9 mouse cellular contexts compared by ENCODE assay signal in genomic region chr13:93612660-93613607, GRCm38 (mm10). TPM values are rescaled to one million over a fixed set of nuclear protein-coding genes. Genes with fewer than 3 reads are reported as not detected.
DNase-seq lines count a peak whose midpoint lies in the region; ATAC-seq and TF ChIP-seq lines count a peak whose summit lies in the region.
"Had no signal": no experiment of that assay in that cellular context is flagged by ENCODE, and none has a peak within 500 bp of the region (broad histone marks: within the 10 kb centered on the region; RNA-seq: fewer than 3 reads in every experiment).

No protein-coding gene starts in this region.

- H3K4me3 ChIP-seq in cerebellum, adult 2 months (replicated peaks; ENCODE audit: insufficient read depth, low read depth, low read length), result no peak overlapping the region
- H3K4me3 ChIP-seq in lung, postnatal 0 days (ENCODE audit: low read depth, low read length), result no peak overlapping the region
- H3K4me3 ChIP-seq: myocyte had no signal

- peak; percentile 85 for DNase-seq in NIH3T3 (ENCODE audit: low read depth)
- DNase-seq in cerebellum, adult 2 months, result peak; percentile 75 to 82
- peak; percentile 82 for DNase-seq in forelimb bud, embryonic 11.5 days (ENCODE audit: low read depth, low spot score)
- peak; percentile 67 to 84 for DNase-seq in layer of hippocampus, adult 8-10 months (ENCODE audit: low spot score in 2 of 2)
- peak; percentile 73 for DNase-seq in lung, postnatal 0 days (ENCODE audit: low spot score)
- DNase-seq in retina, postnatal 1 day, result peak; percentile 74
- peak; percentile 30 for DNase-seq in urinary bladder, adult 2 months (ENCODE audit: low spot score)

- no peak overlapping the region for H3K27ac ChIP-seq in cerebellum, adult 2 months (ENCODE audit: insufficient read depth, low read length)
- no peak overlapping the region for H3K27ac ChIP-seq in lung, postnatal 0 days (ENCODE audit: low read length)

- no peak overlapping the region for H3K4me2 ChIP-seq in lung, postnatal 0 days (replicated peaks; ENCODE audit: low read depth, low read length)

- no peaks in the 10 kb centered on the region for H3K36me3 ChIP-seq in lung, postnatal 0 days (ENCODE audit: insufficient read depth, low read length)

- no peaks in the 10 kb centered on the region for H3K9me3 ChIP-seq in lung, postnatal 0 days (ENCODE audit: low read length)

- no peak overlapping the region for H3K9ac ChIP-seq in lung, postnatal 0 days (replicated peaks; ENCODE audit: low read depth)

- H3K27me3 ChIP-seq in cerebellum, adult 2 months (ENCODE audit: control insufficient read depth, insufficient read depth, low read length), result no peaks in the 10 kb centered on the region
- H3K27me3 ChIP-seq in lung, postnatal 0 days (replicated peaks; ENCODE audit: insufficient read depth, low read length), result no peaks in the 10 kb centered on the region

- no peak for TF ChIP-seq EP300 in lung, postnatal 0 days (IDR thresholded peaks at IDR 0.05)

- peak; percentile 88 for TF ChIP-seq CTCF in cerebellum, adult 2 months (IDR thresholded peaks at IDR 0.05; ENCODE audit: borderline replicate concordance, insufficient read depth, low read depth, low read length)
- peak; percentile 88 for TF ChIP-seq CTCF in lung, postnatal 0 days (IDR thresholded peaks at IDR 0.05)

- TF ChIP-seq POLR2A in cerebellum, adult 2 months (IDR thresholded peaks at IDR 0.05; ENCODE audit: borderline replicate concordance, insufficient read depth, low read length), result no peak

- WGBS in cerebellum, adult 2 months, result 24% methylated on average over 19 of the region's 19 CpGs
- 43% methylated on average over 19 of the region's 19 CpGs for WGBS in lung, postnatal 0 days

- no peaks in the 10 kb centered on the region for H3K4me1 ChIP-seq in cerebellum, adult 2 months (ENCODE audit: control insufficient read depth, insufficient read depth, low read length)
- no peaks in the 10 kb centered on the region for H3K4me1 ChIP-seq in lung, postnatal 0 days (ENCODE audit: insufficient read depth, low read depth, low read length)

- peak; percentile 45 to 69; a peak in 3 of 4 replicates for ATAC-seq in hematopoietic stem cell, adult 5-6 weeks (replicated peaks in 1 of 2; ENCODE audit: insufficient read depth in 1 of 2, low FRiP score in 2 of 2, low TSS enrichment in 1 of 2, low read depth in 1 of 2, poor library complexity in 2 of 2, severe bottlenecking in 2 of 2)
- ATAC-seq in lung, postnatal 0 days, result peak; percentile 61

RNA-seq across cellular contexts. Expression of gene Bhmt, which starts 24.8 kb away (rescaled TPM):
- polyA plus RNA-seq in cerebellum, adult 2 months (2012; rRNA removed), result 0.16 TPM in 1 of 2 replicates, not detected in the other
- not detected in 2 replicates for total RNA-seq in hematopoietic stem cell, adult 5-6 weeks (2017)
- total RNA-seq in layer of hippocampus, adult 8-10 months (2022), result not detected
- polyA plus RNA-seq in lung, postnatal 0 days (2015; fragmentation: Nextera tagmentation; extraction: Ambion mirVana), result 0.15 and 0.18 TPM in 2 replicates
- 0.18 and 0.19 TPM in 2 replicates for polyA plus RNA-seq in urinary bladder, adult 2 months (2012; rRNA removed)
- polyA plus RNA-seq: myocyte had no signal

Comparison
In these comparisons a context has a peak if more than half of its experiments do, and no peak if none do; other contexts are left out.
1. DNase-seq: peak in every context shown above with its lines; median percentile 85 in NIH3T3; 82 in forelimb bud, embryonic 11.5 days; 78 in cerebellum, adult 2 months; 76 in layer of hippocampus, adult 8-10 months; 74 in retina, postnatal 1 day; 73 in lung, postnatal 0 days; 30 in urinary bladder, adult 2 months.